Mouse (Mus musculus) midbrain, embryonic 13.5 days (tissue): Measurements from ENCODE around the gene Slit3. TPM values are rescaled to one million over a fixed set of nuclear protein-coding genes. Genes with fewer than 3 reads are reported as not detected.

Experiments
- ATAC-seq: fragments of 200-750 bp; cut with Nextera tagmentation; 2 replicates; pipeline ENCODE4 v1.8.0; 2017; ENCODE audit warnings: mild to moderate bottlenecking, moderate TSS enrichment, moderate library complexity
- H3K27ac ChIP-seq: fragments of 300-500 bp; sonication (generic); 2 replicates; pipeline ENCODE4 v1.5.1; 2015; ENCODE audit warnings: inconsistent platforms, mild to moderate bottlenecking, moderate library complexity
- H3K27me3 ChIP-seq: fragments of 300-500 bp; sonication (generic); 2 replicates; pipeline ENCODE4 v1.6.1; 2015; ENCODE audit warnings: mild to moderate bottlenecking, inconsistent platforms
- H3K36me3 ChIP-seq: fragments of 300-500 bp; sonication (generic); 2 replicates; pipeline ENCODE4 v1.6.1; 2015; ENCODE audit warnings: mild to moderate bottlenecking, inconsistent platforms
- H3K4me1 ChIP-seq: fragments of 300-500 bp; sonication (generic); replicated peaks from 2 replicates; pipeline ENCODE4 v1.6.1; 2015; ENCODE audit warnings: inconsistent platforms
- H3K4me2 ChIP-seq: fragments of 300-500 bp; sonication (generic); replicated peaks from 2 replicates; pipeline ENCODE4 v1.6.1; 2015; ENCODE audit warnings: moderate library complexity, mild to moderate bottlenecking, inconsistent platforms
- H3K4me3 ChIP-seq: fragments of 300-500 bp; sonication (generic); replicated peaks from 2 replicates; pipeline ENCODE4 v1.5.1; 2015; ENCODE audit warnings: mild to moderate bottlenecking, inconsistent platforms
- H3K9ac ChIP-seq: fragments of 300-500 bp; sonication (generic); replicated peaks from 2 replicates; pipeline ENCODE4 v1.6.1; 2015; ENCODE audit warnings: mild to moderate bottlenecking, inconsistent platforms
- H3K9me3 ChIP-seq: fragments of 300-500 bp; sonication (generic); 2 replicates; pipeline ENCODE4 v1.6.1; 2016; ENCODE audit warnings: mild to moderate bottlenecking, inconsistent platforms
- WGBS: fragments of 180-500 bp; shearing (Covaris S2); methylation state at CpG from one replicate; pipeline ENCODE4 v1.1.7; 2015; 5-methylcytosine and 5-hydroxymethylcytosine counted together
- polyA plus RNA-seq: library from polyadenylated mRNA; unstranded; fragments of >200 nt; fragmentation: Nextera tagmentation; extraction: Ambion mirVana; gene quantifications from 2 replicates; pipeline ENCODE4 v1.2.1, GENCODE M21; 2015

The Slit3 gene
- polyA plus RNA-seq, 1 experiment from 2014 or later, result 6.6 TPM

GRCm38 (mm10) chr11:35718881-35719280 is 597.9 kb downstream of the Slit3 start:
- no peaks in the 10 kb centered on the region for H3K36me3 ChIP-seq
- no peak for ATAC-seq
- H3K4me3 ChIP-seq, result no peak overlapping the region
- H3K27ac ChIP-seq, result no peak overlapping the region
- no peaks in the 10 kb centered on the region for H3K9me3 ChIP-seq
- no peaks in the 10 kb centered on the region for H3K27me3 ChIP-seq
- WGBS, result 82% methylated on average over 1 of the region's 1 CpGs
- no peak overlapping the region for H3K9ac ChIP-seq
- no peak overlapping the region for H3K4me2 ChIP-seq
- H3K4me1 ChIP-seq, result no peaks in the 10 kb centered on the region

- no peak overlapping the region for H3K27ac ChIP-seq
- no peaks in the 10 kb centered on the region for H3K4me1 ChIP-seq
- no peak for ATAC-seq
- no peak overlapping the region for H3K9ac ChIP-seq
- 88% methylated on average over 5 of the region's 5 CpGs for WGBS
- no peak overlapping the region for H3K4me3 ChIP-seq
- H3K36me3 ChIP-seq, result no peaks in the 10 kb centered on the region
- H3K27me3 ChIP-seq, result no peaks in the 10 kb centered on the region
- no peaks in the 10 kb centered on the region for H3K9me3 ChIP-seq
- H3K4me2 ChIP-seq, result no peak overlapping the region
These were observed 602.9 kb downstream of the Slit3 start for GRCm38 (mm10) chr11:35723876-35724275.

- WGBS, result 79% methylated on average over 8 of the region's 8 CpGs
- H3K4me2 ChIP-seq, result no peak overlapping the region
- ATAC-seq, result no peak
These were observed 605.4 kb downstream of the Slit3 start for GRCm38 (mm10) chr11:35726341-35726846.

GRCm38 (mm10) chr11:35728200-35728599 is 607.2 kb downstream of the Slit3 start:
- 90% methylated on average over 1 of the region's 1 CpGs for WGBS
- H3K4me1 ChIP-seq, result no peaks in the 10 kb centered on the region

More at GRCm38 (mm10) chr11:35726341-35726846, 605.4 kb downstream of the Slit3 start:
- Histone ChIP-seq H3K4me3 (no peak overlapping the region), H3K27ac (no peak overlapping the region), H3K4me1 (no peaks in the 10 kb centered on the region), H3K36me3 (no peaks in the 10 kb centered on the region), H3K27me3 (no peaks in the 10 kb centered on the region), H3K9ac (no peak overlapping the region), H3K9me3 (no peaks in the 10 kb centered on the region)

GRCm38 (mm10) chr11:35729186-35729585 is 608.2 kb downstream of the Slit3 start:
- Histone ChIP-seq H3K4me1 (no peaks in the 10 kb centered on the region), H3K27ac (no peak overlapping the region), H3K4me3 (no peak overlapping the region), H3K36me3 (no peaks in the 10 kb centered on the region), H3K9ac (no peak overlapping the region), H3K27me3 (no peaks in the 10 kb centered on the region), H3K4me2 (no peak overlapping the region), H3K9me3 (no peaks in the 10 kb centered on the region)
- WGBS, result 51% methylated on average over 5 of the region's 5 CpGs
- no peak for ATAC-seq

More at GRCm38 (mm10) chr11:35728200-35728599, 607.2 kb downstream of the Slit3 start:
- H3K4me3 ChIP-seq, result no peak overlapping the region
- H3K36me3 ChIP-seq, result no peaks in the 10 kb centered on the region
- H3K27ac ChIP-seq, result no peak overlapping the region
- H3K9ac ChIP-seq, result no peak overlapping the region
- ATAC-seq, result no peak
- no peak overlapping the region for H3K4me2 ChIP-seq
- H3K27me3 ChIP-seq, result no peaks in the 10 kb centered on the region
- H3K9me3 ChIP-seq, result no peaks in the 10 kb centered on the region

GRCm38 (mm10) chr11:35732366-35732765 is 611.3 kb downstream of the Slit3 start:
- H3K27ac ChIP-seq, result no peak overlapping the region
- no peaks in the 10 kb centered on the region for H3K36me3 ChIP-seq
- 58% methylated on average over 1 of the region's 1 CpGs for WGBS
- no peaks in the 10 kb centered on the region for H3K27me3 ChIP-seq
- no peak overlapping the region for H3K9ac ChIP-seq
- H3K4me3 ChIP-seq, result no peak overlapping the region
- H3K4me1 ChIP-seq, result no peaks in the 10 kb centered on the region
- no peaks in the 10 kb centered on the region for H3K9me3 ChIP-seq
- ATAC-seq, result no peak
- H3K4me2 ChIP-seq, result no peak overlapping the region

- ATAC-seq, result no peak
- no peaks in the 10 kb centered on the region for H3K4me1 ChIP-seq
- H3K9me3 ChIP-seq, result no peaks in the 10 kb centered on the region
- no peaks in the 10 kb centered on the region for H3K27me3 ChIP-seq
- 72% methylated on average over 2 of the region's 2 CpGs for WGBS
- no peaks in the 10 kb centered on the region for H3K36me3 ChIP-seq
- no peak overlapping the region for H3K9ac ChIP-seq
- no peak overlapping the region for H3K4me2 ChIP-seq
- no peak overlapping the region for H3K4me3 ChIP-seq
- no peak overlapping the region for H3K27ac ChIP-seq
These were observed 615.8 kb downstream of the Slit3 start for GRCm38 (mm10) chr11:35736817-35737216.

GRCm38 (mm10) chr11:35737262-35737661 is 616.2 kb downstream of the Slit3 start:
- no peak for ATAC-seq
- Histone ChIP-seq H3K36me3 (no peaks in the 10 kb centered on the region), H3K27me3 (no peaks in the 10 kb centered on the region), H3K4me2 (no peak overlapping the region), H3K27ac (no peak overlapping the region), H3K4me1 (no peaks in the 10 kb centered on the region), H3K9me3 (no peaks in the 10 kb centered on the region), H3K4me3 (no peak overlapping the region), H3K9ac (no peak overlapping the region)
- 97% methylated on average over 2 of the region's 2 CpGs for WGBS

- no peaks in the 10 kb centered on the region for H3K36me3 ChIP-seq
- H3K9me3 ChIP-seq, result no peaks in the 10 kb centered on the region
- no peak for ATAC-seq
- no peak overlapping the region for H3K9ac ChIP-seq
- WGBS, result 84% methylated on average over 3 of the region's 3 CpGs
- H3K4me1 ChIP-seq, result no peaks in the 10 kb centered on the region
- H3K4me2 ChIP-seq, result no peak overlapping the region
- no peaks in the 10 kb centered on the region for H3K27me3 ChIP-seq
- H3K27ac ChIP-seq, result no peak overlapping the region
- H3K4me3 ChIP-seq, result no peak overlapping the region
These were observed 617.1 kb downstream of the Slit3 start for GRCm38 (mm10) chr11:35738102-35738501.

- 91% methylated on average over 6 of the region's 6 CpGs for WGBS
- Histone ChIP-seq H3K4me3 (no peak overlapping the region), H3K4me1 (no peaks in the 10 kb centered on the region), H3K4me2 (no peak overlapping the region), H3K27me3 (no peaks in the 10 kb centered on the region), H3K9me3 (no peaks in the 10 kb centered on the region), H3K36me3 (no peaks in the 10 kb centered on the region), H3K9ac (no peak overlapping the region), H3K27ac (no peak overlapping the region)
- ATAC-seq, result no peak
These were observed 622.6 kb downstream of the Slit3 start for GRCm38 (mm10) chr11:35743586-35743985.

GRCm38 (mm10) chr11:35744571-35744970 is 623.5 kb downstream of the Slit3 start:
- no peak overlapping the region for H3K4me2 ChIP-seq
- no peaks in the 10 kb centered on the region for H3K36me3 ChIP-seq
- H3K27me3 ChIP-seq, result no peaks in the 10 kb centered on the region
- no peak for ATAC-seq
- no peak overlapping the region for H3K9ac ChIP-seq
- no peak overlapping the region for H3K27ac ChIP-seq
- H3K9me3 ChIP-seq, result no peaks in the 10 kb centered on the region
- 94% methylated on average over 6 of the region's 6 CpGs for WGBS
- H3K4me1 ChIP-seq, result no peaks in the 10 kb centered on the region
- H3K4me3 ChIP-seq, result no peak overlapping the region

- Histone ChIP-seq H3K36me3 (no peaks in the 10 kb centered on the region), H3K27ac (no peak overlapping the region), H3K4me2 (no peak overlapping the region), H3K4me3 (no peak overlapping the region), H3K9ac (no peak overlapping the region), H3K9me3 (no peaks in the 10 kb centered on the region), H3K4me1 (no peaks in the 10 kb centered on the region), H3K27me3 (no peaks in the 10 kb centered on the region)
- 79% methylated on average over 8 of the region's 8 CpGs for WGBS
- ATAC-seq, result no peak
These were observed 629.6 kb downstream of the Slit3 start for GRCm38 (mm10) chr11:35750578-35750977.

GRCm38 (mm10) chr11:35754906-35755418 is 633.9 kb downstream of the Slit3 start:
- Histone ChIP-seq H3K9ac (no peak overlapping the region), H3K4me1 (no peaks in the 10 kb centered on the region), H3K4me2 (no peak overlapping the region), H3K27me3 (no peaks in the 10 kb centered on the region), H3K27ac (no peak overlapping the region), H3K4me3 (no peak overlapping the region), H3K36me3 (no peaks in the 10 kb centered on the region), H3K9me3 (no peaks in the 10 kb centered on the region)
- no peak for ATAC-seq
- 76% methylated on average over 4 of the region's 4 CpGs for WGBS
